Mouse (Mus musculus) MEL (cell line): Measurements from ENCODE around the gene Sft2d2.

Experiments
- BHLHE40 ChIP-seq: IDR thresholded peaks from 2 replicates; pipeline ENCODE4 v1.6.1; 2012; ENCODE audit warnings: low read depth, mild to moderate bottlenecking, inconsistent platforms, low read length, improper control_type of control experiment, borderline replicate concordance
- CTCF ChIP-seq, 3 experiments: IDR thresholded peaks in 2 of 3; conservative IDR thresholded peaks in 1 of 3; 2 replicates each; pipeline ENCODE4 v1.5.1; 2011 to 2012; ENCODE audit warnings: low read length in 3 of 3, low read depth in 2 of 3, mild to moderate bottlenecking in 2 of 3, improper control_type of control experiment in 1 of 3, inconsistent platforms in 1 of 3, mixed read lengths in 1 of 3, moderate library complexity in 1 of 3; ENCODE audit not compliant: control insufficient read depth in 1 of 3, insufficient read depth in 1 of 3, poor library complexity in 1 of 3, severe bottlenecking in 1 of 3
- ELF1 ChIP-seq: IDR thresholded peaks from 2 replicates; pipeline ENCODE4 v1.6.1; 2014; ENCODE audit warnings: low read depth, mild to moderate bottlenecking, inconsistent platforms, low read length, improper control_type of control experiment, moderate library complexity
- GATA1 ChIP-seq: IDR thresholded peaks from 2 replicates; pipeline ENCODE4 v1.6.1; 2011; ENCODE audit warnings: low read depth, low read length, improper control_type of control experiment
- KAT2A ChIP-seq: conservative IDR thresholded peaks from 2 replicates; pipeline ENCODE4 v1.6.1; 2012; ENCODE audit warnings: low read depth, low read length, improper control_type of control experiment, inconsistent platforms
- MAFK ChIP-seq: IDR thresholded peaks from 2 replicates; pipeline ENCODE4 v1.6.1; 2011; ENCODE audit warnings: low read depth, mild to moderate bottlenecking, low read length, improper control_type of control experiment, borderline replicate concordance
- MXI1 ChIP-seq: IDR thresholded peaks from 2 replicates; pipeline ENCODE4 v1.6.1; 2011; ENCODE audit warnings: mild to moderate bottlenecking, low read depth, low read length, improper control_type of control experiment
- NELFE ChIP-seq: IDR thresholded peaks from 2 replicates; pipeline ENCODE4 v1.6.1; 2011; ENCODE audit warnings: low read depth, low read length, improper control_type of control experiment
- POLR2A ChIP-seq, 2 experiments: IDR thresholded peaks; 2 replicates each; pipeline ENCODE4 v1.6.1; 2011 to 2012; ENCODE audit warnings: low read length in 2 of 2, mild to moderate bottlenecking in 2 of 2, control low read depth in 1 of 2, improper control_type of control experiment in 1 of 2, low read depth in 1 of 2, moderate library complexity in 1 of 2; ENCODE audit not compliant: control insufficient read depth in 1 of 2, insufficient read depth in 1 of 2, poor library complexity in 1 of 2
- SIN3A ChIP-seq: IDR thresholded peaks from 2 replicates; pipeline ENCODE4 v1.6.1; 2012; ENCODE audit warnings: low read length, improper control_type of control experiment, inconsistent platforms
- TBP ChIP-seq: IDR thresholded peaks from 2 replicates; pipeline ENCODE4 v1.8.0; 2011; ENCODE audit warnings: low read depth, low read length, improper control_type of control experiment
- USF2 ChIP-seq, 2 experiments: IDR thresholded peaks; 2 replicates each; pipeline ENCODE4 v1.6.1; 2011 to 2012; ENCODE audit warnings: improper control_type of control experiment in 2 of 2, low read length in 2 of 2, borderline replicate concordance in 1 of 2, inconsistent platforms in 1 of 2, low read depth in 1 of 2, mild to moderate bottlenecking in 1 of 2; ENCODE audit not compliant: insufficient read depth in 1 of 2
- ZKSCAN1 ChIP-seq: IDR thresholded peaks from 2 replicates; pipeline ENCODE4 v1.6.1; 2012; ENCODE audit warnings: low read depth, mild to moderate bottlenecking, inconsistent platforms, low read length, improper control_type of control experiment, moderate library complexity

DNA sequence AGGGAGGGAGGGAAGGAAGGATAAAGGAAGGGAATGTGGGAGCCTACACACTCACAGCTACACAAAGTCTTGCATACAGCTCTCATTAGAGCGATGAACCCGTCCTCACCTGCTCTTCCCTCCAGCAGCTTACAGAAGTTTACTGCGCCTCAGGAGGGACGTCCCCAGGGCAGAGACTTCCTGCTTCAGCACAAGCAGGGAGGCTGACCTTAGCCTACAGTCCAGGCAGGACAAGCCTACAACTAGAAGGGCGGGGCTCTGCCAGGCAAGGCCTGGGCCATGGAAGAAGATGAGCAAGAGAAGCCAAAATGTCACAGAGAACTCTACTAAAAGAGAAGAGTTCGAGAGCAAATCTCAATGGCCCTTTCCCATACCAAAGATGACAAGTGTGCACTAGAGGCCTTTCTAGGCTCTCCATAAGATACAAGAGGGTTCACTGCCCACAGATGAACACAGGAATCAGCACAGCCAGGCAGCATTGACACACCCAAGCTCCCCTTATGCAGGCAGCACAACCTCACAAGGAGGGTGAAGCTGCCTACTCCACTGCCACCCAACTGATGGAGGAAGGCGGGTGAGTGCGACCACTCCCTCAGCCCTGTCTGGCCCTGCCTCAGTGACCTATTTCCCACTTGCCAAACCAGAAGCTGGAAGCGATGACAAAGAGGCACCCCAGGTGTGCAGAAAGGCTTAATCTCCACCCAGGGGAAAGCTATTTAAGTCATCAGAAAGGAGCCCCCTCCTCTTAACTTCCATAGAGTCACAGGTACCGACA lies 5.2 kb downstream of the Sft2d2 start:
- TF ChIP-seq CTCF (IDR thresholded peaks at IDR 0.05 in 2 of 3, conservative IDR thresholded peaks at IDR 0.05 in 1 of 3; ENCODE audit: control insufficient read depth in 1 of 3, insufficient read depth in 1 of 3, low read depth in 2 of 3, low read length in 3 of 3, poor library complexity in 1 of 3, severe bottlenecking in 1 of 3) (no peak), MXI1 (no peak), KAT2A (no peak), ZKSCAN1 (no peak), TBP (no peak), POLR2A (IDR thresholded peaks at IDR 0.05; ENCODE audit: control insufficient read depth in 1 of 2, insufficient read depth in 1 of 2, low read depth in 1 of 2, low read length in 2 of 2, poor library complexity in 1 of 2) (no peak), ELF1 (no peak), MAFK (no peak), USF2 (IDR thresholded peaks at IDR 0.05; ENCODE audit: borderline replicate concordance in 1 of 2, insufficient read depth in 1 of 2, low read depth in 1 of 2, low read length in 2 of 2) (no peak), GATA1 (no peak), BHLHE40 (no peak), SIN3A (no peak), NELFE (no peak)
